Comparison of ENCODE assay signal across 12 mouse cellular contexts in genomic region chr13:63260133-63260532, GRCm38 (mm10).
DNase-seq lines count a peak whose midpoint lies in the region; ATAC-seq and TF ChIP-seq lines count a peak whose summit lies in the region.
"Had no signal": no experiment of that assay in that cellular context is flagged by ENCODE, and none has a peak within 500 bp of the region (broad histone marks: within the 10 kb centered on the region; RNA-seq: fewer than 3 reads in every experiment).

No protein-coding gene starts in this region.

- peak overlapping the region; percentile 17; the same call in 1 of the 2 replicates for H3K4me2 ChIP-seq in heart, embryonic 11.5 days
- no peak overlapping the region for H3K4me2 ChIP-seq in lung, embryonic 16.5 days (ENCODE audit: low read depth, low read length)
- no peak overlapping the region for H3K4me2 ChIP-seq in intestine, postnatal 0 days (replicated peaks; ENCODE audit: low read depth)
- no peak overlapping the region for H3K4me2 ChIP-seq in stomach, embryonic 16.5 days (ENCODE audit: low read depth, low read length)

- H3K9me3 ChIP-seq in heart, embryonic 11.5 days (replicated peaks; ENCODE audit: control insufficient read depth, low read length), result no peaks in the 10 kb centered on the region
- H3K9me3 ChIP-seq in lung, embryonic 16.5 days (ENCODE audit: control insufficient read depth, low read length), result no peaks in the 10 kb centered on the region
- H3K9me3 ChIP-seq in intestine, postnatal 0 days (ENCODE audit: control insufficient read depth), result no peaks in the 10 kb centered on the region
- H3K9me3 ChIP-seq in stomach, embryonic 16.5 days (replicated peaks; ENCODE audit: control insufficient read depth, low read length), result 0 out of 2 replicates have a peak, but pooled peaks cover 3% of the 10 kb centered on the region

- H3K36me3 ChIP-seq in heart, embryonic 11.5 days (ENCODE audit: control insufficient read depth, insufficient read depth, low read length), result peaks cover 3% of the 10 kb centered on the region
- peaks cover 9% of the 10 kb centered on the region for H3K36me3 ChIP-seq in lung, embryonic 16.5 days (ENCODE audit: control insufficient read depth, insufficient read depth, low read length)
- peaks cover 11% of the 10 kb centered on the region; the same call in 1 of the 2 replicates for H3K36me3 ChIP-seq in intestine, postnatal 0 days (ENCODE audit: control insufficient read depth, insufficient read depth)
- peaks cover 7% of the 10 kb centered on the region for H3K36me3 ChIP-seq in stomach, embryonic 16.5 days (ENCODE audit: control insufficient read depth, insufficient read depth, low read length)

- WGBS in heart, embryonic 11.5 days (ENCODE audit: insufficient replicate concordance), result 24% methylated on average over 4 of the region's 4 CpGs
- WGBS in lung, embryonic 16.5 days, result 60% methylated on average over 4 of the region's 4 CpGs
- 53% methylated on average over 4 of the region's 4 CpGs for WGBS in intestine, postnatal 0 days
- 52% methylated on average over 4 of the region's 4 CpGs for WGBS in stomach, embryonic 16.5 days

- no peak for TF ChIP-seq CTCF in intestine, postnatal 0 days (IDR thresholded peaks at IDR 0.05; ENCODE audit: low read depth)

- no peak overlapping the region for H3K4me3 ChIP-seq in heart, embryonic 11.5 days (ENCODE audit: low read depth, low read length)
- H3K4me3 ChIP-seq in lung, embryonic 16.5 days (ENCODE audit: low read length), result no peak overlapping the region
- no peak overlapping the region for H3K4me3 ChIP-seq in intestine, postnatal 0 days (ENCODE audit: low read depth, low read length)
- no peak overlapping the region for H3K4me3 ChIP-seq in stomach, embryonic 16.5 days (replicated peaks; ENCODE audit: low read length)

- no peak overlapping the region for H3K9ac ChIP-seq in heart, embryonic 11.5 days (ENCODE audit: low read depth, low read length)
- H3K9ac ChIP-seq in lung, embryonic 16.5 days (ENCODE audit: low read length), result no peak overlapping the region
- H3K9ac ChIP-seq in intestine, postnatal 0 days (ENCODE audit: low read depth, low read length), result no peak overlapping the region
- peak overlapping the region; percentile 50; the same call in 1 of the 2 replicates for H3K9ac ChIP-seq in stomach, embryonic 16.5 days (ENCODE audit: low read length)

- ATAC-seq in heart, embryonic 11.5 days (replicated peaks; ENCODE audit: insufficient number of reproducible peaks, low FRiP score, low TSS enrichment), result no peak
- no peak for ATAC-seq in lung, embryonic 16.5 days (ENCODE audit: low read depth)
- ATAC-seq in intestine, postnatal 0 days, result no peak
- ATAC-seq in stomach, embryonic 16.5 days (ENCODE audit: insufficient read depth, low FRiP score), result no peak
- ATAC-seq: activated CD4-positive, CD25-positive, alpha-beta regulatory T cell, adult 4 months had no signal

- peaks cover 55% of the 10 kb centered on the region for H3K4me1 ChIP-seq in heart, embryonic 11.5 days (ENCODE audit: control insufficient read depth, insufficient read depth, low read length)
- H3K4me1 ChIP-seq in lung, embryonic 16.5 days (replicated peaks; ENCODE audit: control insufficient read depth, insufficient read depth, low read length), result peaks cover 45% of the 10 kb centered on the region
- peaks cover 17% of the 10 kb centered on the region for H3K4me1 ChIP-seq in intestine, postnatal 0 days (replicated peaks; ENCODE audit: control insufficient read depth, insufficient read depth, low read length)
- H3K4me1 ChIP-seq in stomach, embryonic 16.5 days (ENCODE audit: control insufficient read depth, insufficient read depth, low read length), result peaks cover 58% of the 10 kb centered on the region

- no peaks in the 10 kb centered on the region for H3K27me3 ChIP-seq in heart, embryonic 11.5 days (ENCODE audit: control insufficient read depth, insufficient read depth, low read length)
- H3K27me3 ChIP-seq in lung, embryonic 16.5 days (ENCODE audit: control insufficient read depth, insufficient read depth, low read depth, low read length), result no peaks in the 10 kb centered on the region
- no peaks in the 10 kb centered on the region for H3K27me3 ChIP-seq in intestine, postnatal 0 days (replicated peaks; ENCODE audit: control insufficient read depth, insufficient read depth, low read length)
- H3K27me3 ChIP-seq in stomach, embryonic 16.5 days (ENCODE audit: control insufficient read depth, insufficient read depth, low read length), result no peaks in the 10 kb centered on the region
- H3K27me3 ChIP-seq: CH12.LX had no signal

- peak overlapping the region; percentile 85 for H3K27ac ChIP-seq in heart, embryonic 11.5 days (ENCODE audit: low read depth, low read length)
- peak overlapping the region; percentile 60; the same call in 1 of the 2 replicates for H3K27ac ChIP-seq in lung, embryonic 16.5 days (ENCODE audit: low read length)
- peak overlapping the region; percentile 87; the same call in 1 of the 2 replicates for H3K27ac ChIP-seq in intestine, postnatal 0 days (ENCODE audit: low read depth, low read length)
- peak overlapping the region; percentile 53 for H3K27ac ChIP-seq in stomach, embryonic 16.5 days (ENCODE audit: low read length)

- no peak for DNase-seq in heart, adult 18-20 months
- no peak for DNase-seq in lung, postnatal 14 days
- no peak for DNase-seq in frontal cortex, postnatal 36 days (ENCODE audit: low spot score in 2 of 2)
- no peak for DNase-seq in natural killer cell, adult 2 months (ENCODE audit: low spot score in 2 of 2)
- DNase-seq: cerebellum, adult 8-10 months; lung, adult 2 months had no signal
